Mouse (Mus musculus) cerebellum, postnatal 25 days (tissue): ENCODE measurements at regions not wholly inside any gene's neighbourhood (a gene's known extent, or its start where the extent isn't known, plus 50 kb on each side); places are given as distances from the start of the nearest gene placed in this dataset.

ENCODE experiments used
- DNase-seq, 2 experiments: peaks; one replicate each; pipeline ENCODE4 v3.0.0; 2021; ENCODE audit warnings: mixed read lengths in 2 of 2

DNA sequence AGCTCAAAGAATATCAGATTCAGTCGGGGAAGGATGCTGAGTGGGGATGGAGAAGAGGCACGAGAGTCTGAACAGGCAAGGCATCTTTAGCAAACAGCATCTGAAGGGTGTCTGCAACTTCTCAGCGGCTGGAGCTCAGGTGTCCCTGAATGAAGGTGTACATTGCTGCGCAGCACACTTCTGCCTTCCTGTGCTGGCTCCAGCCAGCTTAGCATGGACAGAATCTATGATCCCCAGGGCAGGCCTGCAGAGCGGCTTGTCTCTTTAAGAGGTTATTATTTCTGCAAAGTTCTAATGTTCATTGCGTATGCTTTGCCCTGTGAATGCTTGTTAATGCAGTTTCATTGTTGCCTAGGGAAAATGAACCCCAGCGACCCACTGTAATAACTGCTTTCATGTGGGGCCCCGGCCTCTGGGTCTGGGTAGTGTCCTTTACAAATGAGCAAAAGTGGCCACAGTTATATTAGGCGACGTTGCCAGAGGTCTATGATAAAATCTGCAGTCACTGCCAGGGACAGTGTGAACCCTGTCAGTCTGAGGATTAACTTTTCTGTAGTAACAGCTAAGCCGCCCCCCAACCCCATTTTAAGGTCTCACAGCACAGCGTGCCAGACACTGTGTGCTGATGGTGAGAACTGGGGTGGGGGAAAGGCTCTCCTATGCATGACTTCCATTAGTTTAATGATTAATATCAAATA lies 88.3 kb upstream of the Bmper start:
- no peak for DNase-seq

DNA sequence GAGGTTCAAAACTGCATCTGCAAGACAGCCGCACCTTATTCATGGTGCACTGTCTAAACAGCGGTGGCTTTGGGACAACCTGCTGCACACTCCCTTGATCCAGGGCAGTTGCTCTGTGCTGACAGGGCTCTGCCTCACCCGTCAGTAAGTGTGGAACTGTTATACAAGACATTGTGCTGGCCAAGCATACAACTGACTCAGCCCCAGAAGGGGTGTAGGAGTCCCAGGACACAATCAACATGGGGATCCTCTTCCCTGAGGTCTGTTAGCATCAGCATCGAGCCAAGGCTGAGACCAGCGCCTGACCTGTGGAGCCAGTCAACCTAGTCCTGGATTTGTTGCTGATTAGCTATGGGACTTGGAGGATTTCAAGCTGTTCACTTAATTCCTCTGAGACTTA lies 86.4 kb upstream of the Bmper start:
- DNase-seq = no peak

DNA sequence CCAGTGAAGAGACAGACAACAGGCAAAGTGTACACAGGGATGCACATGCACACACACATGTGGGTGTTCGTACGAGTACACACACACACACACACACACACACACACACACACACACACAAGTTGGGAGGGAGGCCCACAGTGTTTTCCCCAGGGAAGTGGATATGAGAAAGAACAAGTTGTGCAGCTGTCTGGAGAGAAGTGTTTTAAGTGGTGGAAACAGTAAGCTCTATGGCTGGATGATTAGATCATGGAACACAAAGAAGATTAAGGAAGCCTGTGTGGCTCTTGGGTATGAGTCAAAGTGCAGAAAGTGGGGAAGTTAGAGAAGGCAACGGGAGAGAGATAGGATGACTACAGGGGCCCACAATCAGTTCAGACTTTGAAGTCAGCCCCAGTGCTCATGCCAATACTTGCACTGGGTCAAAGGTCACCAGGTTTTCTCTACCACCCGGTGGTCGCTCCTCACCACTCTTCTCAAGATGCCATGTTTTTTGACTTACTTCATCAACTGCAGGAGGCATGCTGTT lies 85.1 kb upstream of the Bmper start:
- DNase-seq = no peak

DNA sequence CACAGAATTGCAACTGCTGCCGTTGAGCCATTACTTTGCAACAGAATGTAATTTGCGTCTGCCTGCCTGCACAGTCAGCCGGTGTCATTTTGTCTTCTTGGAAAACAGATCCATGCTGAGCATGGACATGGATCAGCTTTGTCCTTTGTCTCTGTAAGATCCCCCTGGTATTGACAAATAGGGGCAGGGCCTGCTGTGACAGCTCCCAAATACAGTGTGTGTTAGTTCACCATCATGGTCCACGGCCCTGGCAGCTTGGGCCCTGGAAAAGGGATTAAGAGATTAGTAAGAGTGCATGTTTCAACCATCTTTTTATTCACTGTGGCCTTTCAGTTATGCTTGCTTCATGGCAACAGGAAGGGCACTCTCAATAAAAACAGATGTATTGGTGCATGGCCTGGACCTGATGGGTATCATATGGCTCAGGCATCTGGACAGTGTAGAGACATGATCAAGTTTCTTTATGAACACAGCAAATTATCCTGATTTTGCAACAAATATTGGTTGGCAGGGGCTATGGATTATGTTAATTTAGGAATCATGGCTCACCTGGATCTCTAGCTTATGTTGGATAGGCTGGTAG lies 83.2 kb upstream of the Bmper start:
- no peak for DNase-seq

DNA sequence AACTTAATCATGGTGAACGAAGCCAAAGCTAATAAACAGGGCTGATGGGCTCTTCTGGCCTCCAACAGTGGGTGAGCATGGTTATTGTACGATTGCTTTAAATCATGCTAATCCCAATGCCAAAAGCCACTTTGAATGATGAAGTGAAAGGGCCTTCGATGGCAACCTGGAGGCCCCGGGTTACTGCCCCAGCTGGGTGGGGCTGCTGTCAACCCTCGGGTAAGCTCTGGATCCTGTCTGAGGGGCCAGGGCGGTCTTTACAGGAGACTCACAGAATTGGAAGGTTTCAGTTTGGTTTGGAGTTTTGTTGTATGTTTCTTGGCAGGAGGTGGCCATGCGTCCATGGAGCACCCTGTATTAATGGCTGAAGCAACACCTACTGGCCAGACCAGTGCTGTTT lies 78.6 kb upstream of the Bmper start:
- no peak for DNase-seq

- no peak for DNase-seq
Measured at GRCm38 (mm10) chr9:23150338-23150737, 72.5 kb upstream of the Bmper start.

DNA sequence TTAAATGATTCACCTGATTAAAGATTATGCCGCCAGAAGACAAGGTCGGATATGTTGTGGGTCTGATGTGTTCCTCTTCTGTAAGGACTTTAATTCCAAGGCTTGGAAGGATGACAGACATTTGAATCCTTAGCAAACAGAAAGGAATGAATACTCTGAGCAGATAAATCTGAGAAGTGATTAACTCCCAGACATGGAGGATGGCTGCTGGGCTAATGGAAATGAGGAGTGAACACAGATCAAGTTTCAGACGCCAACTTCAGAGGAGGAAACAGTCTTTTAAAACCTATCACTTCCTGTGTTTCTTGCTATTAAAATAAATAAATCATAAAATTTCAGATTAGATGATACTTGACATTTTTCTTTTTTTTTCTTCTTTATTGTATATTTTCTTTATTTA lies 72.0 kb upstream of the Bmper start:
- DNase-seq = no peak

DNA sequence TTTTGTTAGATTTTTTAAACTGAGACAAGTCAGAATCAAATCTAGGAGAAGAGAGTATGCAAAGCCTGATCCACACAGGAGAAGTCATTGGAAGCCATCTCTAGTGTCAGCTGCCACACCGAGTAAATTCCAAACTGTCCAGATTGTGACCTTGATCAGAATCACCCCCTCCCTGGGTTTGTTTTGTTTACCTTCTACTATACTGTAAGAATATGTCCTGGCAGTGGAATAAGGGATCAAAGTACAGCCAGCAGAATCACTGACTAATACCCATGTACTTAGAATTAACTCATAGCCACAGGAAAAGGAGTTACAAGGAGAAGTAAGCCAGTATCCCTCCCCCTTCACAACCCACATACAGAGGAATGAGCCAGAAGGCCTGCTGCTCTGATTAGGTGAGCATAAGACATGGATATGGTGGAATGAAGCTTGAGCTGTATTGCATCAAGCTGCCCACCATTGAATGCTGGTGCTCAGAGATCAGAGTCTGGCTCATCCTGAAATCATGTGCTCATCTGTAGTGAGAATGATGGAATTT lies 70.9 kb upstream of the Bmper start:
- no peak for DNase-seq

- DNase-seq = no peak
Measured at GRCm38 (mm10) chr9:23156820-23157570, 65.9 kb upstream of the Bmper start.

DNA sequence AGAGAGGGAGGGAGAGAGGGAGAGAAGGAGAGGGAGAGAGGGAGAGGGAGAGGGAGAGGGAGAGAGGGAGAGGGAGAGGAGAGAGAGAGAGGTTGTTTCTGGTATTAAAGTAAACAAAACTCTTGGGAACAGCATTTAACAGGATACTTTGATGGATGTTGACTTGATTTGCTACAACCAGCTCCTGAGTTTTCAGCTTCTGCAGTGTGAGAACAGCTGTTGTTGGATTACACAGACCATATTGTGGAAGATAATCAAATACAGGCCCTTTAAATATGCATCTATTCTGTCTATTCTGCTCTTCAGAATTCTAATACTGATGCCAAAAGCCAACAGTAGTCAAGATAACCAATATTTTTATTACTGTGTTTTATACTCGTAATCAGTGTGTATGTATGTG lies 64.4 kb upstream of the Bmper start:
- no peak for DNase-seq

DNA sequence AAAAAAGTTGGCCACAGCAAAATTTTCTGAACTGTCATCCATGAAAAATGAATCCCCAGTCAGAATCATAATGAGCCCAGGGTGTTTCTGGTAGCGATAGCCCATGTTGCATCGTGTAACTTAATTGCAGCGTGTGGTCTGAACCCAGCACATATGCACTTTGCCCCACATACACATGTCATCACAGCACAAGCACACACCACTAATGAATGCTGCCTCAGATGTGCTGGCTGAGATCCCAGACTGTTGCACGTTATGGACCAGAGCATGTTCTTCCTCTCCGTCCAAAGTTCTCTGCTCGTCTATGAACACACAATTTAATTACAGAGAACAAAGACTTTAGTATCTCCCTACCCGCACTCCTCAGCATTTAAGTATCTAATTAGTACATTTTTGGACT lies 61.5 kb upstream of the Bmper start:
- no peak for DNase-seq

DNA sequence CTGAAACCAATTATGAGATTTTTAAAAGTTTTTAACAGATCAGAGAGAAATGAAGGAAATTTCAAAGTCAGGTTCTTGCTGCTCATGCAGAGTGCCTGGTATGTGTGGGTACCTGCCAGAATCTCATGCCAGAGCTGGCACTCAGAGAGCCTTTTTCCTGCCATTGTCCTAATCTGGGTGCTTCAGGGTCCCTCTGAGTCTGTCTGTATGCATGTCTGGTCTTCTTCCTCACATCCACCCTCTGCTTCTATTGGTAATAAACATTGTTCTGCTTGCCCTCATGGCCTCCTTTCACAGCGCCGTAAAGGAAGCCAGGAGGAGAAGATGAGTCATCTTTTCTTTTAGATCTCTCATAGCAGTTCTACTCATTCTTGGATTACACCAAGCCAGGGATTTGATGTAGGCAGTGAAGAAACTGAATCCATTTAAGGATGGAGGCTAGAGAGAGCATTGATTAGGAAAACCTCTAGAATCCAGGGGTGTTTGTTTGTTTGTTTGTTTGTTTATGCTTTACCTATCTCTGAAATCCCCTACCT lies 55.8 kb upstream of the Bmper start:
- no peak for DNase-seq

DNA sequence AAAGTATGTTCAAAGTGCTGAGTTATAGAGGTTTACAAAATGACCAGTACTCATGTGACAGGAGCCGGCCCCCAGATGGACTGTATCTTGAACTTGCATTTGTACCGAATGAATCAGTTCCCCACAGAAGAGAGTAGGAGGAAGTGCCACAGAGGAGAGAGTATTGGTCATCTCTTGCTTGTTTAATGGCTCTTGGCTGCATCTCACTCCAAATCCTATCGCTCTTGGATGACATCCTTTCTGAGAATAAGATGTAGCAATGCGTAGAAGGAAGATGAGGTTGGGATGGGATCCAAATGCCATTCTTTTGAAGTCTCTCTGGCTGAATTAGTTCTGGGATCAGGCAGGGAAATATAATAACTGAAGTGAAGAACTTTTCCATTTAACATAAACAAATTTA lies 55.2 kb upstream of the Bmper start:
- no peak for DNase-seq

DNA sequence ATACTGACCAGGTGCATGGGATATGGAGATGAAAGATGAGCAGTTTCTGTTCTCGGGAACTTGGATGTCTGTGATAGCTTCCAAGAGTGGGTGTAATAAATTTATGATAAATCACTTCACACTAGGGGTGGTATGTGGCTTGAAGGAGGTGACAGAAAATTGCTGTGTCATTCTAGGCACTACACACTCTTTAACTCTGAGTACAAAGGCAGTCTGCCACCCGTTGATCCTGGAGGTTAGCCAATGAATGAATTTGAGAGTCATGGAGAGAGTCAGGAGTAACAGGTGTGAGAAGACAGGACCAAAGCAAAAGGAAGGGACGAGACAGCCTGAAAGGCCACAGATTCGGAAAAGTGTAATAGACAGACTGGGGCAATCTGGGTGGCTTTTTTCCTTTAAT lies 54.7 kb upstream of the Bmper start:
- DNase-seq = no peak

DNA sequence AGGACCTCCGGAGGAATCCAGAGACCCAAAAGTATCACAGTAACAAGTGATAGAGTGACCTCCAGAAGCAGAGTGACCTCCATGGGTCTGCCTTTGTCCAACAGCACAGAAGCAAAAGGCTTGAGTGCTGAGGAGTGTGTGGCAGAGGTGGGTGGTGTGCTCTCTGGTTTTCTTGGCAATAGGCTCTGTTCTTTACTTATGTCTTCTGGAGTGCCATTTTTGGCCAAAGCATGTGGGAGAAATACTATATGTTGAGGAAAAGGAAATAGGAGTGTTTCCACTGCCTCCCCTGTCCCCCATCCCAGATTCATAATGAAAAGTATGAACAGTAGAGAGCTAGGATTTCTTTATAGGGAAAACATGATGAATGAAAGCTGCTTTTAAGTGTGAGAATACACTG lies 51.5 kb upstream of the Bmper start:
- no peak for DNase-seq
